Mouse (Mus musculus) ovary, postnatal 14 days (tissue): Measurements from ENCODE around the gene Slc7a1.

Experiments used
- DNase-seq: peaks from one replicate; pipeline ENCODE4 v3.0.0; 2022; ENCODE audit warnings: low spot score

The Slc7a1 gene

GRCm38 (mm10) chr5:148389007-148389970, 10.4 kb downstream of the Slc7a1 start:
- no peak for DNase-seq

GRCm38 (mm10) chr5:148388251-148389006, 11.3 kb downstream of the Slc7a1 start:
- DNase-seq = no peak

GRCm38 (mm10) chr5:148387820-148388219, 11.9 kb downstream of the Slc7a1 start:
- DNase-seq = no peak

- DNase-seq = no peak
Measured at GRCm38 (mm10) chr5:148386471-148386870, 13.2 kb downstream of the Slc7a1 start.

- DNase-seq = no peak
Measured at GRCm38 (mm10) chr5:148384501-148385055, 15.1 kb downstream of the Slc7a1 start.

GRCm38 (mm10) chr5:148383841-148384500, 15.7 kb downstream of the Slc7a1 start:
- no peak for DNase-seq

- no peak for DNase-seq
Measured at GRCm38 (mm10) chr5:148381083-148381482, 18.6 kb downstream of the Slc7a1 start.

GRCm38 (mm10) chr5:148380246-148380504, 19.5 kb downstream of the Slc7a1 start:
- no peak for DNase-seq

GRCm38 (mm10) chr5:148379455-148380245, 20.1 kb downstream of the Slc7a1 start:
- no peak for DNase-seq

GRCm38 (mm10) chr5:148378707-148379106, 21.0 kb downstream of the Slc7a1 start:
- DNase-seq = no peak

GRCm38 (mm10) chr5:148378232-148378508, 21.5 kb downstream of the Slc7a1 start:
- no peak for DNase-seq

- DNase-seq = no peak
Measured at GRCm38 (mm10) chr5:148377439-148378231, 22.1 kb downstream of the Slc7a1 start.

GRCm38 (mm10) chr5:148376358-148376757, 23.3 kb downstream of the Slc7a1 start:
- no peak for DNase-seq

GRCm38 (mm10) chr5:148375480-148375879, 24.2 kb downstream of the Slc7a1 start:
- DNase-seq = no peak

- no peak for DNase-seq
Measured at GRCm38 (mm10) chr5:148373092-148373685, 26.5 kb downstream of the Slc7a1 start.

- DNase-seq = no peak
Measured at GRCm38 (mm10) chr5:148372005-148372917, 27.4 kb downstream of the Slc7a1 start.

- DNase-seq = no peak
Measured at GRCm38 (mm10) chr5:148371375-148371774, 28.3 kb downstream of the Slc7a1 start.

- DNase-seq = no peak
Measured at GRCm38 (mm10) chr5:148370624-148371023, 29.1 kb downstream of the Slc7a1 start.

GRCm38 (mm10) chr5:148369178-148369577, 30.5 kb downstream of the Slc7a1 start:
- no peak for DNase-seq
